Mouse (Mus musculus): ENCODE measurements around the gene Ceacam10.
A peak's percentile ranks its signal among the peaks of the same experiment; 100 is the strongest.
"Not testable (repeated sequence)": the region's sequence is repeated elsewhere in the genome, so short reads cannot be mapped to it uniquely, and the experiment has no call there.

Ceacam10 gene

DNA sequence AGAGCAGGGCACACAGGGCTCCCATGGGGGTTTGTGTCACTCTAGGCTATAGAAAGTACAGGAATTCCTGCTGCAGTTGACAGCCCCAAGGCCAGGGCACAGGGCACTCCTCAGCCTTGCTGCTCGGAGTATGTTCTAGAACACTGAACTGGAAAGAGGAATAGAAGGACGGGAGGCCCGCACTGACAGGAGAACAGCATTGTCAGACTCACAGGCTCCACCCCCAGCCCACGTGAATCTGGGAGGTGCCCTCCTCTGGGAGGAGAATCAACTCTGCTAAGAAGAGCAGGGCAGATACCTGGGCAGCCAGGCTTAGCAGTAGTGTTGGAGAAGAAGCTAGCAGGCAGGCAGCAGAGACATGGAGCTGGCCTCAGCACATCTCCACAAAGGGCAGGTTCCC, at the start of gene Ceacam10:
TSS of gene Ceacam10 (plus strand) at position 289 of the 400 bp plus-strand sequence.
- DNase-seq = not testable (repeated sequence)

GRCm38 (mm10) chr7:24735970-24736670, 40.9 kb upstream of the Ceacam10 start:
- DNase-seq = peak; percentile 9 to 24

GRCm38 (mm10) chr7:24750695-24751094, 26.3 kb upstream of the Ceacam10 start:
- DNase-seq = no peak

- no peak for DNase-seq
Measured at GRCm38 (mm10) chr7:24751610-24752009, 25.4 kb upstream of the Ceacam10 start.

DNA sequence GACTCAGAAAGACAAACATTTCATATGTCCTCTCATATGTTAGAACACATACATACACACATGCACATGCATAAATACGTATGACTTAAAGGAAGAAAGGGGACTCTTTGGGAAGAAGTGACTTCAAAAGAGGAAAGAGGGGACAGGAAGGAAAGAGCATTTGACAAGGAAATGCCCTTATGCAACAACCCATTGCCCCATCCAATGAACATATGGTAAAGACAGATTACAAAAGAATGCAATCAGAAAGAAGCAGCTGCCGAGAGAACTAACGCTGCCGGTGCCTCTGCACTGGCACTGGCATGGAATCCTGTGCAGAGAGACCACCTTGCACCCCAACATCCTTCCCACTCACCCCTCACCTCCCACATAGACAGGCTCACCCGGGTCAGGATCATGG, 23.5 kb upstream of the Ceacam10 start:
- DNase-seq = no peak

DNA sequence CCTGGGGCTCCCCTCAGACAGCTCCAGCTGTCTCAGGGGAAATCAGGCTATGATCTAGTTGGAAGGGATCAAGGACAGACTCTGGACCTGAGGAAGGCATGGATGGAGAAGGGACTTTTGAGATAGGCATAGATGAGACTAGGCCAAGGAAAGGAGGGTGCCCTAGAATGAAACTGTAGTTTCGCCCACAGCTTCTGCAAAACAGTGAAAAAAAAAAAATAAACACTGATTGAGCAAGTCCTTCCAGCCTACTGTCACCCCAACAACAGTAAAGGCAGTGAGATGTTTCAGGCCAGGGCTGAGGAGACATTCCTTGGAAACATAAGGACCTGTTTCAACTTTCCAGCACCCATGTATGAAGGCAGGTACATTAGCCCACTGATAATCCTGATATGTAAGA, 18.5 kb upstream of the Ceacam10 start:
- no peak for DNase-seq

DNA sequence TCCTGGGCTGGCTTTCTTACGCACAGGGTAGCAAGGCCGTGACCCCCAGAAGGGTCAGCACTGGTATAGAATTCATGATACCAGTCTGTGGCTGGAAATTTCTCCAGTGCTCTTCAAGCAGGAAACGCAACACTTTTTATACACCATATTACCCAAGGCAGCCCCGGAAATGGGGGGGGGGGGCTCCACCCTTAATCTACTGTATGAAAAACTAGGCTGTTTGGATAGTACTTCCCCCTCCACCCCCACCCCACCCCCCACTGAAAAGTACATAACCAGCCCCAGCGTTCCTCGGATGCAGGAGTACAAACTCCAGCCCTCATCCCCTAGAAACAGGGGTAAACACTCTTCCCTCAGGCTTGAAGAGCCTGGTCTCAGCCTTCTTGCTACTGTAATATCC, 16.8 kb upstream of the Ceacam10 start, which contains the start of gene Cd177:
TSS of gene Cd177 (minus strand) at position 101 of the 400 bp plus-strand sequence.
- DNase-seq = no peak

DNA sequence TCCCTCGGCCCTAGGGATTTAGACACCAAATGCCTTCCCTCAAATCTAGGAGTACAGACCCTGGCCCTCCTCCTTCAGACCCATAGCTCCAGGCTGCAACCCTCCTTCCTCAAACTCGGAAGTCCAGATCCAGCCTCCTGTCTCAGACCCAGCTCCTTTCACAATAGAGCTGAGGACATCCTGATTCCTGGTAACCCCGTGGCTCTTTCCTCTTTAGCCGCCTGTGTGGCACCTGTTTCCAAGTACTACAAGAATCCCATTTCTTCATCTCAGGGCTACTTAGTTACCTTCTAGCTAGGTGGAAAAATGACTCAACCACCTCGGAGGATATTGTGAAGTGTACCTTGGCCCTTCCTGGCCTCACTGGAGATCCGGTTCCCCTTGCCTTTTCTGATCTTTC, 15.8 kb upstream of the Ceacam10 start:
- DNase-seq = no peak

DNA sequence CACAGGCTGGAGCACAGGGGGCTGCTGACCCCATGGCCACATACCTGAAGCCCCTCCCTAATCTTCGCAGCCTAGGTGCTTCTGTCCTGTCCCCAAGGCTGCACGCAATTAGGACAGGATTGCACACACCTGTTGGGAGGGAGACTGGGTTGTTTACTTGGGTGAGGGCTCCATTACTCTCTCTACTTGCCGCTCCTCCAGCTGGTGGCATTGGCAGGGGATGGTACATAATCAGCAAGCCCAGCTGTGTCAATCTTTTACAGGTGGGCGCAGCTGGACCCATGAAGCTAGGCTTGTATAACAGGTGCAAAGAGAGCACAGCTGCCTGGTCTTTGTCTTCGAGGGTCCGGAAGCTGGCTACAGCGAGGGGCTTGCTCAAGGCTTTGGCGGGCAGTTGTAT, 14.4 kb upstream of the Ceacam10 start:
- DNase-seq = no peak

GRCm38 (mm10) chr7:24771361-24771760, 5.6 kb upstream of the Ceacam10 start:
- no peak for DNase-seq

- no peak for DNase-seq
Measured at GRCm38 (mm10) chr7:24773942-24774535, 3.0 kb upstream of the Ceacam10 start.

GRCm38 (mm10) chr7:24776145-24776544, 861 bp upstream of the Ceacam10 start:
- DNase-seq = no peak

DNA sequence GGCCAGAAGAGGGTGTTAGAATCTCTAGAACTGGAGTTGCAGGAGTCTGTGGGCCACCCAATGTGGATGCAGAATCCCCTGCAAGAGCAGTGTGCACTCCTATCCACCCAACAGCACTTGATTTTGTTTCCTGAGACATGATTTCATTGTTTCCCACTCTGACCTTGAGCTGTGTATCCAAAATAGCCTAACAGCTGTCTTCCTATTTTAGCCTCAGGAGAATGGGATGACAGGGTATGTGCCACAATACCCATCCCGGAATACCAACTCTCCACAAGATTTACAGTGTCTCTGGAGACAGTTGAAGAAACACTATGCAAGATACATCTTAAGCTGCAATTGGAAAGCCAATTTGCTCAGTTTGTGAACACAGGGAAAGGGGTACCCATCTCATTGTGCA, 20.9 kb downstream of the Ceacam10 start:
- no peak for DNase-seq

DNA sequence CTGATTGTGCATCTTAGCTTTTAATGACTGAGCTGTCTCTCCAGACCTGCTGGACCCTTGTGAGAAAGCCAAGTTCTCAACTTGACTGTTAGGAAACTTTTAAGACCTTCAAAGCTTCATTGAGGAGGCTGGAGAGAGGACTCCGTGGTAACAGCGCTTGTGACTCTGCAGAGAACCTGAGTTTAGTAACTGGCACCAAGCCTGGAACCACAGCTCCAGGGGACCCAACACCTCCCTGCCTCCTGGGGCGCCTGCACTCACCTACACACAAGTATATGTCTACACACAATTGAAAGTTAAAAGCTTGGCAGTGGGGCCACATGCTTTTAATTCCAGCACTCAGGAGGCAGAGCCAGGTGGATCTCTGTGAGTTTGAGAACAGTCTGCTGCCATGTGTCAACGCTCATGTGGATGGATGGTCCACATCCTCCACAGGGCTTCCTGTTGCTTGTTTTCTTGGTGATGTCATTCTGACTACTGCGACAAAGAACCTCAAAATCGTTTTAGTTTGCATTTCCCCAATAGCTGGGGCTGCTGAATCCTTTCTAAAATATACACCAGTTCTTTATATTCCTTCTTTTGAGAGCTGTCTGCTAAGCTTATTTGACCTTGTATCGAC, 25.3 kb downstream of the Ceacam10 start:
- no peak for DNase-seq

GRCm38 (mm10) chr7:24804826-24805225, 27.8 kb downstream of the Ceacam10 start:
- no peak for DNase-seq

DNA sequence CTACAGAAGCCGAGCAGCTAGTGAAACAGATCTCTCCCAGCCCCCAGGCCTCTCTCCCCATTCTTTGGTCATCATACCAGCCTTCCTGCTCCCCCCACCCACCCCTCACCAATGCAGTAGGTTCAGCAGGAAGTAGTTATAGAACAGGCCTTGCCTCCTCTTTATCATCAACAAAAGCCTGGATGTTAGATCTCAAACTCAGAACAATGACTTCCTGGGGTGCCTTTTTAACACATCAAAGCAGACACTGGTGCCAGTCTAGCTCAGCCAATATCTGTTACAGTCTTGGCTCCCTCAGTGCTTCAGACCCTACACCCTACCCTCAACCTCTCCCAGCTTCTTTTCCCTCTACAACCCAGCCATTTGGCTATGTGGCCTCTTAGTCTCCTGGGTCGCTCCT, 32.0 kb downstream of the Ceacam10 start:
- no peak for DNase-seq

DNA sequence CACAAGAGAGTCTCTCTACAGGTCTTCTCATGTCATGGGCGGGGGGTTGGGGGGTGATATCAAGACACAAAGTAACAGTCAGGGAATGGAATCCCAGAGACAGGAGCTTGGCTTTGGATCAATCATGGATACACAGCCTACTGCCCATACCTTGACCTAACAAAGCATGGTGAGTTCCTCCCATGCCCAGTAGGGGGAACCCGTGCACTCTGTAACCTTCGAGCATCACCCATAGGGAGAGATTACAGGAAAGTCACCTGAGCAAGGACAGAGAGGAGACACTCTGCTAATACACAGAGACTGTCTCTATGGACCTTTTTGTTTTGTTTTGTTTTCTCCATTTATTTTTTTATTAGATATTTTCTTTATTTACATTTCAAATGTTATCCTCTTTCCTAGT, 40.5 kb downstream of the Ceacam10 start:
- peak; percentile 63 to 70 for DNase-seq

GRCm38 (mm10) chr7:24824452-24824851, 47.4 kb downstream of the Ceacam10 start:
- DNase-seq = no peak

GRCm38 (mm10) chr7:24827181-24827580, 50.2 kb downstream of the Ceacam10 start:
- DNase-seq = no peak

Measured in lung, adult 18-20 months (tissue).